Mouse (Mus musculus): ENCODE results near the gene Etfa. TPM values are rescaled to one million over a fixed set of nuclear protein-coding genes. Genes with fewer than 3 reads are reported as not detected.

Gene Etfa
- polyA plus RNA-seq, 1 experiment from 2014 or later: 224 TPM

DNA sequence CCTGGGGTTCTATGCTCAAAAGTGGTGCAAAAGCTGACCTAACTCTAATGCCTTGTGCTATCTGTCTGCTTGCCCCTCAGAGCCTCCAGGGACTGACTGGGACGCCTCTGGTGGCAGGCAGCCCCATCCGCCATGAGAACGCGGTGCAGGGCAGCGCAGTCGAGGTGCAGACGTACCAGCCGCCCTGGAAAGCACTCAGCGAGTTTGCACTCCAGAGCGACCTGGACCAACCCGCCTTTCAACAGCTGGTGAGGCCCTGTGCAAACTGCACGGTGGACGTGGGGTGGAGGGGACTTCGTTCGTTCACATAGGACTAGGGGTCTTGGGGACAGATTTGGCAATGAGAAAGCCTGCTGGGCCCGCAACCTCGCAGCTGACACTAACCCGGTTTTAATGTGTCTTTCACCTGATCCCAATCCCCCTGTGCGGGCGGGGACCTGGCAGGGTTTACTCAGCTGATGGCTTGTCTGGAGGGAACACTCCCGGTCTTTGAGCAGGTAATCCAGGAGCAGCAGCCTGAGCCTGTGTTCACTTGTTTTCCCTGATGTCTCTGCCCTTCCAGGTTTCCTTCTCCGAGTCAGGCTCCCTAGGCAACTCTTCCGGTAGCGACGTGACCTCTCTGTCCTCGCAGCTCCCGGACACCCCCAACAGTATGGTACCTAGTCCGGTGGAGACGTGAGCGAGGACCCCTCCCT is 33.0 kb upstream of the Etfa start:
- peaks cover 13% of the 10 kb centered on the region; the same call in 1 of the 2 replicates for H3K27me3 ChIP-seq (ENCODE audit: control insufficient read depth, insufficient read depth, low read length)
- H3K4me3 ChIP-seq (ENCODE audit: low read depth, low read length): peak overlapping the region; percentile 49
- no peak overlapping the region for H3K27ac ChIP-seq (ENCODE audit: low read length)
- H3K4me1 ChIP-seq (ENCODE audit: control insufficient read depth, insufficient read depth, low read length): peaks cover 21% of the 10 kb centered on the region; the same call in 1 of the 2 replicates
- H3K9me3 ChIP-seq (ENCODE audit: control insufficient read depth, low read depth, low read length): no peaks in the 10 kb centered on the region
- no peak overlapping the region for H3K9ac ChIP-seq (replicated peaks; ENCODE audit: low read depth, low read length)
- no peaks in the 10 kb centered on the region for H3K36me3 ChIP-seq (ENCODE audit: control insufficient read depth, insufficient read depth, low read length)
- ATAC-seq (ENCODE audit: insufficient number of reproducible peaks, insufficient read depth, low FRiP score, low read depth): no peak
- peak overlapping the region; percentile 80 for H3K4me2 ChIP-seq (replicated peaks; ENCODE audit: low read depth, low read length)
- 21% methylated on average over 30 of the region's 30 CpGs for WGBS

DNA sequence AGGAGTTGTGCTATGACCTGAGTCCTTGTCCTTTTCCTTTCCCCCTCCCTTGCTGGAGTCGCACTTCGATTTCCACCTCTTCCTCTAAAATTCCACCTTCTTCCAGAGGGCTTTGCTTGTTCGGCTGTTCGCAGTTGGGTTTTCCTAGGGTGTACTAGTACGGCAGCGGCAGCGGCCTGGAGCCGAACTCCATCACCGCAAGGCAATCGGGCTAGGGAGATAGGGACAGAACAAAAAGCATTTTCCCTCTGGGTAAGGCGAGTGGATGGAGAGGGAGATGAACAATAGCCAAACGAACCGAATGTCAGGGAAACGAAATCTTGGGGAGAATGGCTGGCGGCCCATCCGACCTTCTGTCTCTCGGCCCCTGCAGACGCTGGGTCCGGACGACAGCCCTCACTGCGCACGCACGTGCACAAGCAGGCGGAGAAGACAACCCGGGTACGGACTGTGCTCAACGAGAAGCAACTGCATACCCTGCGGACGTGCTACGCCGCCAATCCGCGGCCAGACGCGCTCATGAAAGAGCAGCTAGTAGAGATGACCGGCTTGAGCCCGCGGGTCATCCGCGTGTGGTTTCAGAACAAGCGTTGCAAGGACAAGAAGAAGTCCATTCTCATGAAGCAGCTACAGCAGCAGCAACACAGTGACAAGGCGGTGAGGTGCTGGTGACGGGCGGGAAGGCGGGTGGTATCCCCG is 31.8 kb upstream of the Etfa start:
- H3K4me2 ChIP-seq (replicated peaks; ENCODE audit: low read depth, low read length): peak overlapping the region; percentile 80
- peak overlapping the region; percentile 49 for H3K4me3 ChIP-seq (ENCODE audit: low read depth, low read length)
- H3K36me3 ChIP-seq (ENCODE audit: control insufficient read depth, insufficient read depth, low read length): no peaks in the 10 kb centered on the region
- H3K9me3 ChIP-seq (ENCODE audit: control insufficient read depth, low read depth, low read length): no peaks in the 10 kb centered on the region
- peak overlapping the region; percentile 55 for H3K9ac ChIP-seq (replicated peaks; ENCODE audit: low read depth, low read length)
- H3K27me3 ChIP-seq (ENCODE audit: control insufficient read depth, insufficient read depth, low read length): peaks cover 15% of the 10 kb centered on the region; the same call in 1 of the 2 replicates
- no peak for ATAC-seq (ENCODE audit: insufficient number of reproducible peaks, insufficient read depth, low FRiP score, low read depth)
- H3K4me1 ChIP-seq (ENCODE audit: control insufficient read depth, insufficient read depth, low read length): peaks cover 20% of the 10 kb centered on the region
- H3K27ac ChIP-seq (ENCODE audit: low read length): no peak overlapping the region
- 9% methylated on average over 46 of the region's 46 CpGs for WGBS

GRCm38 (mm10) chr9:55543336-55543702 is 31.3 kb upstream of the Etfa start:
- Histone ChIP-seq H3K4me2 (replicated peaks; ENCODE audit: low read depth, low read length) (peak overlapping the region; percentile 80), H3K27ac (ENCODE audit: low read length) (no peak overlapping the region), H3K27me3 (ENCODE audit: control insufficient read depth, insufficient read depth, low read length) (peaks cover 16% of the 10 kb centered on the region; the same call in 1 of the 2 replicates), H3K9ac (replicated peaks; ENCODE audit: low read depth, low read length) (peak overlapping the region; percentile 55), H3K4me1 (ENCODE audit: control insufficient read depth, insufficient read depth, low read length) (peaks cover 23% of the 10 kb centered on the region), H3K36me3 (ENCODE audit: control insufficient read depth, insufficient read depth, low read length) (no peaks in the 10 kb centered on the region), H3K9me3 (ENCODE audit: control insufficient read depth, low read depth, low read length) (no peaks in the 10 kb centered on the region), H3K4me3 (ENCODE audit: low read depth, low read length) (peak overlapping the region; percentile 49)
- WGBS: 35% methylated on average over 8 of the region's 8 CpGs
- ATAC-seq (ENCODE audit: insufficient number of reproducible peaks, insufficient read depth, low FRiP score, low read depth): no peak

DNA sequence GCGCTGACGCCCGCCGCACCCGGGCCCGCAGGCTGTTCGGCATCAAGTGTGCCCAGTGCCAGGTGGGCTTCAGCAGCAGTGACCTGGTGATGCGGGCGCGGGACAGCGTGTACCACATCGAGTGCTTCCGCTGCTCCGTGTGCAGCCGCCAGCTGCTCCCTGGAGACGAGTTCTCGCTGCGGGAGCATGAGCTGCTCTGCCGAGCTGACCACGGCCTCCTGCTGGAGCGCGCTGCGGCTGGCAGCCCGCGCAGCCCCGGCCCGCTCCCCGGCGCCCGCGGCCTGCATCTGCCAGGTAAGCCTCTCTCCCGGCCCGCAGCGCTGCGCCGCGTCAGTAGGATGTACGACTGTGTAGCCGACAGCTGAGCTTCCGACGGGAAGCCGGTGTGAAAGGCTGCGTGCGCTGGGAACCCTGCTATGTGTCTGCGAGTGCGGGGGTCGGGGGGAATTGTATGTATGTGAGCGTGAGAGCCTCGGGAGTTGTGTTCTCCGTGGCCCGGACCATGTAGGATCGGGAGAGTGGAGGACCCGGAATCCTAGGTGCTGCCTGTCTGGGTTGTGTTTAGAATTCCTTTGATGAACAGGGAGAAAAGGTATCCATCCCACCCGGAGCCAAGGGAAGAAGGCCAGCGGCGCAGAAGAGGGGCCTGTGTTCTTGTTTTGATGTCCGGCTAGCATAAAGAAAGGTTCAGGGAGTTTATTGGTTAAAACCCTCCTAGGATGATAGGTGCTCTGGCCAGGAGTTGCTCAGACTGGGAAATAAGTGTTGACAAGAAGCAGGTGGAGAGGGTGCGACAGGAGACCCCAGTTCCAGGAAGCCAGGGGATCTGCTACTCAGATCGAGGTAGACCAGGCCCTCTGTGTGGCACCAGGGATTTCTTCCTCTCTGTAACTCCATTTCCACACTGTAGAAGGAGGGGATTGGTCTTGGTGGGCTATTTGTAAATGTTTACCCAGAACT is 30.6 kb upstream of the Etfa start:
- peaks cover 14% of the 10 kb centered on the region; the same call in 1 of the 2 replicates for H3K27me3 ChIP-seq (ENCODE audit: control insufficient read depth, insufficient read depth, low read length)
- H3K36me3 ChIP-seq (ENCODE audit: control insufficient read depth, insufficient read depth, low read length): no peaks in the 10 kb centered on the region
- no peak for ATAC-seq (ENCODE audit: insufficient number of reproducible peaks, insufficient read depth, low FRiP score, low read depth)

DNA sequence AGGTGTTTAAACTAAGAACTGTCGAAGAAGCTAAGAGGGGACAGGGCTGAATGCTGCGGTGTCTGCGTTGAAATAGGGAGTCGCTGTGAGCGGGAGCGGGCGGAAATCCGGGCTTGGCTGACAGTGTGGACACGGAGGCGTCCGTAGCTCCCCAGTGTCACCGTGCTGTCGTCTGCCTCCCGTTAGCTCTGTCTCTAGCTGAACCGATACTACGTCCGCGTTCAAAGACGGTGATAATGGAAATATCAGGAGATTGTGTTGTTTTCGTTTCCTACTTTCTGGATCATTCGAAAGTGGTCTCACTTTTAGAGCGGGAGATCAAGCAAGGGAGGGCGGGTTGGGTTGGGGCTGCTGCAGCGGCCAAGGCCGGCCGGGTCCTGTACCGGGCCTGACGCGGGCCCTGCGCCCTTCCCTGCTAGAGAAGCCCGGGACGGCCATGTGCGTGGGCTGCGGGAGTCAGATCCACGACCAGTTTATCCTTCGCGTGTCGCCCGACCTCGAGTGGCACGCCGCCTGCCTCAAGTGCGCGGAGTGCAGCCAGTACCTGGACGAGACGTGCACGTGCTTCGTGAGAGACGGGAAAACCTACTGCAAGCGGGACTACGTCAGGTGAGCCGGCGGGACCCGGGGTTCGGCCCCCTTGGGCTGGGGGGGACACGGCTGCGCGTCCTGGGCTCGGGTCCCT is 29.8 kb upstream of the Etfa start:
- Histone ChIP-seq H3K9ac (replicated peaks; ENCODE audit: low read depth, low read length) (peak overlapping the region; percentile 55), H3K9me3 (ENCODE audit: control insufficient read depth, low read depth, low read length) (no peaks in the 10 kb centered on the region), H3K4me1 (ENCODE audit: control insufficient read depth, insufficient read depth, low read length) (peaks cover 23% of the 10 kb centered on the region), H3K27me3 (ENCODE audit: control insufficient read depth, insufficient read depth, low read length) (peaks cover 13% of the 10 kb centered on the region; the same call in 1 of the 2 replicates), H3K4me3 (ENCODE audit: low read depth, low read length) (peak overlapping the region; percentile 49), H3K36me3 (ENCODE audit: control insufficient read depth, insufficient read depth, low read length) (no peaks in the 10 kb centered on the region), H3K4me2 (replicated peaks; ENCODE audit: low read depth, low read length) (peak overlapping the region; percentile 80), H3K27ac (ENCODE audit: low read length) (peak overlapping the region; percentile 59; the same call in 1 of the 2 replicates)
- no peak for ATAC-seq (ENCODE audit: insufficient number of reproducible peaks, insufficient read depth, low FRiP score, low read depth)
- under 1% methylated on average over 59 of the region's 59 CpGs for WGBS

More for the DNA sequence above, 30.6 kb upstream of the Etfa start:
- Histone ChIP-seq H3K9ac (replicated peaks; ENCODE audit: low read depth, low read length) (peak overlapping the region; percentile 55), H3K9me3 (ENCODE audit: control insufficient read depth, low read depth, low read length) (no peaks in the 10 kb centered on the region), H3K27ac (ENCODE audit: low read length) (no peak overlapping the region), H3K4me3 (ENCODE audit: low read depth, low read length) (peak overlapping the region; percentile 49), H3K4me2 (replicated peaks; ENCODE audit: low read depth, low read length) (peak overlapping the region; percentile 80), H3K4me1 (ENCODE audit: control insufficient read depth, insufficient read depth, low read length) (peaks cover 23% of the 10 kb centered on the region)
- 4% methylated on average over 59 of the region's 59 CpGs for WGBS

DNA sequence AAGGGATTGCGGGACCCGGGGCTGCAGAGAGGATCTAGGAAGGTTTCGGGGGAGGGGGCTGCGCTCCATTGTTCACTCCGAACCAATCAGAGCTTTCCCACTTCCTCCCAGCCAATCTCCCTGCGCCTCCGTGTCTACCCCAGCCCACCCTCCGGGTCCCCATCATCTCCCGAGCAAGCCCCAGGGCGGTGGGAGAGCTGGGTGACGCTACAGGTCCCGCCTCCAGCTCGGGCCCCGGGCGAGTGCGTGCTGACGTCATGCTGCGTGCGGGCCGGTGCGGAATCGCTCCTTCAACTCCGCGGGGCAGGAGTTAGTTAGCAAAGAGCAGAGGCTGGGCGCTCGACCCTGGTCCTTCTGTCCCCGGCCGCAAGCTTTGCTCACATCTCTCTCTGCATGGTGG is 28.8 kb upstream of the Etfa start:
- Histone ChIP-seq H3K27ac (ENCODE audit: low read length) (peak overlapping the region; percentile 81; the same call in 1 of the 2 replicates), H3K36me3 (ENCODE audit: control insufficient read depth, insufficient read depth, low read length) (no peaks in the 10 kb centered on the region), H3K4me2 (replicated peaks; ENCODE audit: low read depth, low read length) (peak overlapping the region; percentile 80), H3K9ac (replicated peaks; ENCODE audit: low read depth, low read length) (peak overlapping the region; percentile 55), H3K9me3 (ENCODE audit: control insufficient read depth, low read depth, low read length) (no peaks in the 10 kb centered on the region), H3K27me3 (ENCODE audit: control insufficient read depth, insufficient read depth, low read length) (peaks cover 9% of the 10 kb centered on the region; the same call in 1 of the 2 replicates), H3K4me1 (ENCODE audit: control insufficient read depth, insufficient read depth, low read length) (peaks cover 16% of the 10 kb centered on the region), H3K4me3 (ENCODE audit: low read depth, low read length) (peak overlapping the region; percentile 49)
- peak; percentile 92 for ATAC-seq (ENCODE audit: insufficient number of reproducible peaks, insufficient read depth, low FRiP score, low read depth)
- 0% methylated on average over 28 of the region's 28 CpGs for whole genome bisulfite sequencing

DNA sequence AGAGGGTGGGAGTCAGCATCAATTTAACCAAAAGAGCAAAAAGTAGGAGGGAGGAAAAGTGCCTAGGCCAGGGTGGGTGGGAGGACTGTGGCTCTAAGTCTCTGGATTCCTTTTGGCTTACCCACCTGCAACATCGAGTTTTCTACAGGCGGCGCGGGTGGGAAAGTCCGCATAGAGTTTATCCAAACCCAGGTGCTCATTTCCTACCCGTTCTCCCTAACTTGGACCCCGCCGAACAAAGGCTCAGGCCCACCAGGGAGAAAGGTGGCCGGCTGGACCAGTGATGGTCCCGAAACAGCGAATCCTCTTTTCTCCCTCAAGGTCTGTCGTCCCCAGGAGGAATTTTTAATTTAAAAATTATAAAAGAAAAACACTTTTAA is 28.3 kb upstream of the Etfa start:
- Histone ChIP-seq H3K9ac (replicated peaks; ENCODE audit: low read depth, low read length) (peak overlapping the region; percentile 50), H3K4me3 (ENCODE audit: low read depth, low read length) (peak overlapping the region; percentile 49), H3K36me3 (ENCODE audit: control insufficient read depth, insufficient read depth, low read length) (no peaks in the 10 kb centered on the region), H3K9me3 (ENCODE audit: control insufficient read depth, low read depth, low read length) (no peaks in the 10 kb centered on the region), H3K27ac (ENCODE audit: low read length) (peak overlapping the region; percentile 81), H3K27me3 (ENCODE audit: control insufficient read depth, insufficient read depth, low read length) (peaks cover 6% of the 10 kb centered on the region; the same call in 1 of the 2 replicates), H3K4me2 (replicated peaks; ENCODE audit: low read depth, low read length) (peak overlapping the region; percentile 80), H3K4me1 (ENCODE audit: control insufficient read depth, insufficient read depth, low read length) (peaks cover 16% of the 10 kb centered on the region)
- WGBS: under 1% methylated on average over 12 of the region's 12 CpGs
- no peak for ATAC-seq (ENCODE audit: insufficient number of reproducible peaks, insufficient read depth, low FRiP score, low read depth)

Data from stomach, embryonic 14.5 days (tissue).